9 mouse cellular contexts compared by ENCODE assay signal in the genomic region with DNA sequence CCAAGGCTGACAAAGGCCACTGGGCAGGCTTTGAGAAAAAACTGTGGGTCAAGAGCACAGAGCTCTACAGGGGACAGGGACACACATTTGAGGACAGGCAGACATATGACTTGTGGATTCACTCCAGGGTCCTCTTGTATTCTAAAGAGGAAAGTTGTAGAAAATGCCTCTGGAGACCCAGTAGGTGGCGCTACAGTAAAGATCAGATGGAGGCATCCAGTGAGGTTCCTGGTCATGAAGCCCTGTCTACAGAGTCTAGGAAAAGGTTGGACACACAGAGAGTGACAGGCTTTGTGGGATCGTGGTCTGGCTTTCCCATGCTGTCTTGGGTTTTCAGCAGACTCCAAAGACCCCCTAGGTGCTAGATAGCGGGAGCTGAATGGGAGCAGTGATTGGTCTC.
DNase-seq lines count a peak whose midpoint lies in the region; ATAC-seq and TF ChIP-seq lines count a peak whose summit lies in the region.
"Had no signal": no experiment of that assay in that cellular context is flagged by ENCODE, and none has a peak within 500 bp of the region (broad histone marks: within the 10 kb centered on the region; RNA-seq: fewer than 3 reads in every experiment).

No protein-coding gene starts in this region.

- H3K9me3 ChIP-seq in heart, postnatal 0 days (replicated peaks; ENCODE audit: control insufficient read depth, low read length), result no peaks in the 10 kb centered on the region
- H3K9me3 ChIP-seq: liver, embryonic 15.5 days had no signal

- no peak overlapping the region for H3K9ac ChIP-seq in heart, postnatal 0 days (replicated peaks; ENCODE audit: low read depth, low read length)
- H3K9ac ChIP-seq: liver, embryonic 15.5 days had no signal

- H3K4me2 ChIP-seq in heart, postnatal 0 days (ENCODE audit: low read depth, low read length), result no peak overlapping the region
- H3K4me2 ChIP-seq: liver, embryonic 15.5 days had no signal

- no peak for ATAC-seq in heart, postnatal 0 days (ENCODE audit: insufficient read depth, low read depth)

- H3K27ac ChIP-seq in heart, postnatal 0 days (ENCODE audit: low read depth), result no peak overlapping the region
- H3K27ac ChIP-seq: liver, embryonic 15.5 days had no signal

- H3K4me1 ChIP-seq in heart, postnatal 0 days (ENCODE audit: control insufficient read depth, insufficient read depth), result no peaks in the 10 kb centered on the region
- H3K4me1 ChIP-seq: liver, embryonic 15.5 days had no signal

- WGBS in heart, postnatal 0 days, result 40% methylated on average over 3 of the region's 3 CpGs

- TF ChIP-seq EP300 in heart, postnatal 0 days (IDR thresholded peaks at IDR 0.05; ENCODE audit: low read depth), result no peak

- peak; percentile 53 for TF ChIP-seq CTCF in heart, postnatal 0 days (IDR thresholded peaks at IDR 0.05; ENCODE audit: low read depth)

- H3K27me3 ChIP-seq in heart, postnatal 0 days (ENCODE audit: control insufficient read depth, insufficient read depth, low read length), result 0 out of 2 replicates have a peak, but pooled peaks cover 5% of the 10 kb centered on the region
- H3K27me3 ChIP-seq: liver, embryonic 15.5 days had no signal

- no peak overlapping the region for H3K4me3 ChIP-seq in heart, postnatal 0 days (ENCODE audit: low read depth, low read length)
- H3K4me3 ChIP-seq: liver, embryonic 15.5 days had no signal

- H3K36me3 ChIP-seq in heart, postnatal 0 days (replicated peaks; ENCODE audit: control insufficient read depth, insufficient read depth, low read length), result no peaks in the 10 kb centered on the region
- H3K36me3 ChIP-seq: liver, embryonic 15.5 days had no signal

- DNase-seq in heart, postnatal 0 days (ENCODE audit: low spot score), result peak; percentile 20
- no peak for DNase-seq in heart, adult 9 months (ENCODE audit: low spot score in 2 of 2)
- DNase-seq in lung, postnatal 10 days, result peak; percentile 53
- DNase-seq in lung, postnatal 25 days (ENCODE audit: low spot score), result no peak
- peak; percentile 58 to 69 for DNase-seq in cerebellum, adult 18-20 months
- peak; percentile 36 for DNase-seq in lung, postnatal 14 days
- DNase-seq in thymus, postnatal 36 days, result no peak
- no peak for DNase-seq in urinary bladder, postnatal 10 days (ENCODE audit: low spot score)

Comparison
In these comparisons a context has a peak if more than half of its experiments do, and no peak if none do; other contexts are left out.
1. DNase-seq: peak in heart, postnatal 0 days (single experiment), lung, postnatal 10 days (single experiment), cerebellum, adult 18-20 months (2 of 2) and lung, postnatal 14 days (single experiment); none in heart, adult 9 months (0 of 2), lung, postnatal 25 days (single experiment), thymus, postnatal 36 days (0 of 2) and urinary bladder, postnatal 10 days (single experiment).